Mouse (Mus musculus): ENCODE measurements around the gene Syce2.
"Not testable (repeated sequence)": the region's sequence is repeated elsewhere in the genome, so short reads cannot be mapped to it uniquely, and the experiment has no call there.

Gene Syce2

DNA sequence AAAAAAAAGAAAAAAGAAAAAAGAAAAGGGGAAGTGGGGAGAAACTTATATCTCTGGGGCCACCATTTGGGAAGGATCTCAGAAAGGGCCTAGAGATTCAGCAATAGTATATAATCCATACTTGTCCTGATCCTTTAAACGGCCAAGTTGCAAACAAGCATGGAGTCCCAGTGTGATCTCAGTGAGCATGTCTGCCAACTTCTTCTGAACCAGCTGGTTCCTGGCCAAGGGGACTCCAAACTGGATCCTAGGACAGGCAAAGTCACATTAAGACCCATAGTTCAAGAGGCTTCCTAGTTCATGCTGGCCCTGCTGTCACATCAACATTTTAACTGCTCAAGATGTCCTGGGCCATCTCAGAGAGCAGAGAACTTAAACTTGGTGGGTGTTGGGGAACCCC, 17.2 kb downstream of the Syce2 start:
- in situ Hi-C loops (cut with MboI; ENCODE audit: low pct_unique_long_range_greater_than_20kb in 1 of 2, low sequenced_read_pairs in 2 of 2, unreplicated experiment in 1 of 2), result no loop called here

GRCm38 (mm10) chr8:84892993-84893708, 21.2 kb downstream of the Syce2 start:
- in situ Hi-C loops (cut with MboI; ENCODE audit: low pct_unique_long_range_greater_than_20kb in 1 of 2, low sequenced_read_pairs in 2 of 2, unreplicated experiment in 1 of 2), result no loop called here

DNA sequence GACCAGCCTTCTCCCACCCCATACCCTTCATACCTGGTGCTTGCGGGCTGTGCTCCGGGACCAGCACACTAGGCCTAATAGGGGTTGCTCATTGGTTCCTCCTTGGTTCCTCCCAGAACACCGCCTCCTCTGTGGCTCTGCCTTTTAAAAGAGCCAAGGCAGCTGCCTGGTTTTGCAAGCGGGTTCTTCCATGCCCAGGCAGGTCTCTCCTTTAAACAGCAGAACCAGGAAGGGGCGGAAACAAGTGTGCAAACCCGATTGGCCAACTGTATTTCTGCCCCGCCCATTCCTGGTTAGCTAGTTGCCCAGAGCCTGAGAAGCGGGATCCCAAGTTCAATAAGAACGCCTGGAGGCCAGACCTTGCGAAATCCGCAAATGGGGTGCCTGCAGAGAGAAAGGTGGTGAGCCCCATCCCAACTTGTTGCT, 21.8 kb downstream of the Syce2 start, which contains the start of gene Gcdh:
TSS of gene Gcdh (minus strand) at position 213 of the 426 bp plus-strand sequence.
- in situ Hi-C loops (cut with MboI; ENCODE audit: low pct_unique_long_range_greater_than_20kb in 1 of 2, low sequenced_read_pairs in 2 of 2, unreplicated experiment in 1 of 2), result no loop called here

GRCm38 (mm10) chr8:84895963-84896362, 24.1 kb downstream of the Syce2 start:
- in situ Hi-C loops (cut with MboI; ENCODE audit: low pct_unique_long_range_greater_than_20kb in 1 of 2, low sequenced_read_pairs in 2 of 2, unreplicated experiment in 1 of 2), result no loop called here

DNA sequence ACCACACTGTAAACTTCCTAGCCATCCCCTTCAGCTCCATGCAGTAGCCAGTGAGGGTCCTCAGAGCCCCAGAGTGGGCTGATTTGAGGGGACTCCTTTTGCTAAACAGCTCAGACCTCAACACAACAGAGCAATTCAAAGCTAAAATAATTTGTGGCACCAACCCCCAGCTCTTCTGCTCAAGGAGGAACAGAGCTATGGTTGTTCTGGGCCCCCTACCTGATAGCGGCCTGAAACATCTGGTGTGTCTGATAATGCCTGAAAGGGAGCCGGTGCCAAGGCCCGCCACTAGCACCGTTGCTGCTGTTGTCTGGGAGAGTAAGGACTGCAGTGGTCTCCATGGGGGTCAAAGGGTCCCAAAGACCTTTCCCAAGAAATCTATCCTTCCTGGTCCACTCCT, 29.2 kb downstream of the Syce2 start:
- in situ Hi-C loops (cut with MboI; ENCODE audit: low pct_unique_long_range_greater_than_20kb in 1 of 2, low sequenced_read_pairs in 2 of 2, unreplicated experiment in 1 of 2), result no loop called here

DNA sequence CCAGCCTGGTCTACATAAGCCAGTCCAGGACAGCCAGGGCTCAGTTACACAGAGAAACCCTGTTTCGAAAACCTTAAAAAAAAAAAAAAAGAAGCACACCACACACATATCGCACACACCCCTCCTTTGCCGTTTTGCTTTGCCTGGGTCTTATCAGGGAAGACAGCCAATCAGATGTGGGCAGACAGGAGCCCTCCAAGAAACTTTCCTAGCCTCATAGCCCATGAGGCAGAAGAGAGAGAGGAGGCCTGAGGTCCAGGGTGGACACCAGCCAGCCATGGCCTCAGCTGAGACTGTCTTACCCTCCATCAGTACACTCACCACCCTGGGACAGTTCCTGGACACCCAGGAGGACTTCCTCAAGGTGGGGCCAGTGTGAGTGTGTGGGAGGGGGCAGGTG, 29.8 kb downstream of the Syce2 start, which contains the start of gene Klf1:
TSS of gene Klf1 (plus strand) at position 177 of the 400 bp plus-strand sequence.
- in situ Hi-C loops (cut with MboI; ENCODE audit: low pct_unique_long_range_greater_than_20kb in 1 of 2, low sequenced_read_pairs in 2 of 2, unreplicated experiment in 1 of 2), result no loop called here

- in situ Hi-C loops (cut with MboI; ENCODE audit: low pct_unique_long_range_greater_than_20kb in 1 of 2, low sequenced_read_pairs in 2 of 2, unreplicated experiment in 1 of 2), result no loop called here
Measured at GRCm38 (mm10) chr8:84902367-84902919, 30.5 kb downstream of the Syce2 start.

DNA sequence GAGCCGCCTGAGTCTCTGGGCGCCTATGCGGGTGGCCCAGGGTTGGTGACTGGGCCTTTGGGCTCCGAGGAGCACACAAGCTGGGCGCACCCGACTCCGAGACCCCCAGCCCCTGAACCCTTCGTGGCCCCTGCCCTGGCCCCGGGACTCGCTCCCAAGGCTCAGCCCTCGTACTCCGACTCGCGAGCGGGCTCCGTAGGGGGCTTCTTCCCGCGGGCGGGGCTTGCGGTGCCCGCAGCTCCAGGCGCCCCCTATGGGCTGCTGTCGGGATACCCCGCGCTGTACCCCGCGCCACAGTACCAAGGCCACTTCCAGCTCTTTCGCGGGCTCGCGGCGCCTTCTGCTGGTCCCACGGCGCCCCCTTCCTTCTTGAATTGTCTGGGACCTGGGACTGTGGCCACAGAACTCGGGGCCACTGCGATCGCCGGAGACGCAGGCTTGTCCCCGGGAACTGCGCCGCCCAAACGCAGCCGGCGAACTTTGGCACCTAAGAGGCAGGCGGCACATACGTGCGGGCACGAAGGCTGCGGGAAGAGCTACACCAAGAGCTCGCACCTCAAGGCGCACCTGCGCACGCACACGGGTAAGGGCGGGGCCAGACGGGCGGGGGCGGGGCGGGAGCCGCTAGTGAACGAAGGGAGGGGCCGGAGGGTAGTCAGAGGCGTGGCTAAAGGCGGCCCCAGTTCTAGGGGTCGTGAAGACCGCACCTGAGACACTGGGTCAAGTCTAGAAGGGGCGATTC, 31.2 kb downstream of the Syce2 start:
- in situ Hi-C loops (cut with MboI; ENCODE audit: low pct_unique_long_range_greater_than_20kb in 1 of 2, low sequenced_read_pairs in 2 of 2, unreplicated experiment in 1 of 2), result no loop called here

DNA sequence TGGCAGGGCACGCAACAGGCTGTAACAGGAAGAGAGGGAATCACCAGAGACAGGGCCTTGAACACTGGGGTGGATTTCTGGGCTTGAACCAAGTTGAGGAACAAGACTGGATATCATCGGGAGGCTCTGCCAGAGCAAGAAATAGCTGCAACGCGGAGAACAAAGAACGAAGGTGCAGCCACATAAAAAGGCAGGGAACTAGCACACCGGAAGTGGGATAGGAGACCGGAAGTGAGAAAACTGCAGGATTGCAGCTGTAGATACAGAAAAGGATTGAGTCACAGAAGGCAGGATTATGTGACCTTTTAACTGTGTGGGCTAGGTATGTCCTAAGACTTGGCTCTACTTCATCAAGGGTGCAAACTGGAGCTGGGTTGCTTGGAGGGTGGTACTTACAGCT, 32.4 kb downstream of the Syce2 start:
- in situ Hi-C loops (cut with MboI; ENCODE audit: low pct_unique_long_range_greater_than_20kb in 1 of 2, low sequenced_read_pairs in 2 of 2, unreplicated experiment in 1 of 2), result no loop called here

DNA sequence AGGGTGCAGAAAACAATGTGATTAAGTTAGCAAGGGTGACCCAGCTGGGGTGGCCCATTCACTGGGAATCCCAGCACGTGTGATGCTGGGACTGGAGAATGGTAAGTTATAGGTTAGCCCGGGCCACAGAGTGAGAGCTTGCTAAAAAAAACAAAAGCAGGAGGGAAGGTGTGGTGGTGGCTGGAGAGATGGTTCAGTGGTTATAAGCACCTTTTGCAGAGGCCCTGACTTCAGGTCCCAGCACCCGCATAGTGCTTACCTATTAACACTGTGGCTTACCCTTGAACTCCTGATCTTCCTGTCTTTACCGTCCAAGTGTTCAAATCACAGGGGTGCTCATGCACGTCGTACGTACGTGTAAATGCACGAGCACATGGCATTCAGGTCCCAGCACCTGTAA, 35.1 kb downstream of the Syce2 start:
- in situ Hi-C loops (cut with MboI; ENCODE audit: low pct_unique_long_range_greater_than_20kb in 1 of 2, low sequenced_read_pairs in 2 of 2, unreplicated experiment in 1 of 2), result no loop called here

GRCm38 (mm10) chr8:84907493-84907892, 35.6 kb downstream of the Syce2 start:
- in situ Hi-C loops (cut with MboI; ENCODE audit: low pct_unique_long_range_greater_than_20kb in 1 of 2, low sequenced_read_pairs in 2 of 2, unreplicated experiment in 1 of 2), result no loop called here

- in situ Hi-C loops (cut with MboI; ENCODE audit: low pct_unique_long_range_greater_than_20kb in 1 of 2, low sequenced_read_pairs in 2 of 2, unreplicated experiment in 1 of 2), result not testable (repeated sequence)
Measured at GRCm38 (mm10) chr8:84907979-84908378, 36.1 kb downstream of the Syce2 start.

- in situ Hi-C loops (cut with MboI; ENCODE audit: low pct_unique_long_range_greater_than_20kb in 1 of 2, low sequenced_read_pairs in 2 of 2, unreplicated experiment in 1 of 2), result no loop called here
Measured at GRCm38 (mm10) chr8:84908421-84909161, 36.7 kb downstream of the Syce2 start, which contains the start of gene Dnase2a. Gene Dnase2a, plus strand, starts transcription at chr8:84908560.

- in situ Hi-C loops (cut with MboI; ENCODE audit: low pct_unique_long_range_greater_than_20kb in 1 of 2, low sequenced_read_pairs in 2 of 2, unreplicated experiment in 1 of 2), result no loop called here
Measured at GRCm38 (mm10) chr8:84909162-84909767, 37.4 kb downstream of the Syce2 start.

GRCm38 (mm10) chr8:84909949-84910348, 38.0 kb downstream of the Syce2 start:
- in situ Hi-C loops (cut with MboI; ENCODE audit: low pct_unique_long_range_greater_than_20kb in 1 of 2, low sequenced_read_pairs in 2 of 2, unreplicated experiment in 1 of 2), result no loop called here

DNA sequence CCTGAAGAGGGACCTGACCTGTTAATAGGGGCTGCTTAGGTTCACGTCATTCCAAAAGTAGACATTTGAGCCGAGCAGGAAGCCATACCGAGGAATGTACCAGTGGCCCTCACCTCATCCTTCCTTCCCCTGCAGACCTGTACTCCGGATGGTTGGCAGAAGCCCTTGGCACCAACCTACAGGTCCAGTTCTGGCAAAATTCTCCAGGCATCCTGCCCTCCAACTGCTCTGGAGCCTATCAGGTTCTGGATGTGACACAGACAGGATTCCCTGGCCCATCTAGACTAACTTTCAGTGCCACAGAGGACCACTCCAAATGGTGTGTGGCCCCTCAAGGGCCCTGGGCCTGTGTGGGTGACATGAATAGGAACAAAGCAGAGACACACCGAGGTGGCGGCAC, 38.6 kb downstream of the Syce2 start:
- in situ Hi-C loops (cut with MboI; ENCODE audit: low pct_unique_long_range_greater_than_20kb in 1 of 2, low sequenced_read_pairs in 2 of 2, unreplicated experiment in 1 of 2), result no loop called here

DNA sequence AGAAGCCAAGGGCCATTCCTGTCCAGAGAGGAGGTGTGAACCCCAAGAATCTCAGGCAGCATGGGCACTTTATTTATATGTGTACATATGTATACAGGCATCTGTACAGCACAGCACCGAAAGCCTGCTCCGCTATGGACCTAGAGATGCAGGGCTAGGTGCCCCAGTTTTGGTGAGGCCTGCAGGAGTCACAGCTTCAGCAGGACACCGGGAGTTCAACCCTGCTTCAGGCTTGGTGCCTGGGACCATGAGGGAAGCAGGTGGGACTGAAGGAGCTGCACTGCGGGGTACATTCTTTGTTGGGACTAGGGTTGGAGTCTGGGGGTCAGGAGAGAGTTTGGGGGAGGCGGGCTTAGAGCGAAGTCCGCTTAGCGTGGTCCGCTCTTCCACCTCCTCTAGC, 39.9 kb downstream of the Syce2 start:
- in situ Hi-C loops (cut with MboI; ENCODE audit: low pct_unique_long_range_greater_than_20kb in 1 of 2, low sequenced_read_pairs in 2 of 2, unreplicated experiment in 1 of 2), result no loop called here

DNA sequence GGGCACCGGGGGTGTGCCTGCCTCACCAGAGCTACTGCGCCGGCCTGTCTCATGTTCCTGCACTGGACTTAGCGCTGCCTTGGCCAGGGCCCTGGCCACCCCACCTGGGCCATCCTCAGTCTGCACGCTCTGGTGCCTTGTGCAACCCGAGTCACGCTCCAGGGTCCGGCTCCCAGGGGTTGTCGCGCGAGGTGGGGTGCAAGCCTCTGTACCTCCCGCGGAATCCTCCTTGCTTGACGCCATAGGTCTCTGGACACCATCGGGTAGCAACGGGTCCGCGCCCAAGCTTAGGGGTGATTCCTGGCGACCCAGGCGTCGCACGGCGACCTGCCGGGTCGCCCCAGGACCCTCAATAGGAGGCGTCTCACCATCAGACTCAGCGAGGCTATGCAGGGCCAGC, 40.5 kb downstream of the Syce2 start:
- in situ Hi-C loops (cut with MboI; ENCODE audit: low pct_unique_long_range_greater_than_20kb in 1 of 2, low sequenced_read_pairs in 2 of 2, unreplicated experiment in 1 of 2), result no loop called here

Measured in mouse embryonic stem cell (cell line).